21 mouse cellular contexts compared by ENCODE assay signal in genomic region chr7:116915797-116916196, GRCm38 (mm10).
"Had no signal": no experiment of that assay in that cellular context is flagged by ENCODE, and none has a peak within 500 bp of the region (broad histone marks: within the 10 kb centered on the region; RNA-seq: fewer than 3 reads in every experiment).

No protein-coding gene starts in this region.

- H3K9me3 ChIP-seq: lung, embryonic 15.5 days; midbrain, embryonic 10.5 days; midbrain, embryonic 13.5 days; neural tube, embryonic 13.5 days; stomach, embryonic 15.5 days had no signal

- H3K4me3 ChIP-seq: layer of hippocampus, adult 2 months; left cerebral cortex, adult 2 months; lung, embryonic 15.5 days; megakaryocyte, embryonic 14.5 days; midbrain, embryonic 10.5 days; midbrain, embryonic 13.5 days; myocyte; neural tube, embryonic 13.5 days; stomach, embryonic 15.5 days had no signal

- H3K36me3 ChIP-seq: lung, embryonic 15.5 days; midbrain, embryonic 10.5 days; midbrain, embryonic 13.5 days; neural tube, embryonic 13.5 days; stomach, embryonic 15.5 days had no signal

- ATAC-seq: midbrain, embryonic 13.5 days; midbrain, embryonic 16.5 days had no signal

- H3K9ac ChIP-seq: liver, embryonic 14.5 days; lung, embryonic 15.5 days; midbrain, embryonic 13.5 days; neural tube, embryonic 13.5 days; stomach, embryonic 15.5 days had no signal

- H3K4me2 ChIP-seq: lung, embryonic 15.5 days; midbrain, embryonic 13.5 days; neural tube, embryonic 13.5 days; stomach, embryonic 15.5 days had no signal

- DNase-seq: kidney, adult 9 months; kidney, postnatal 25 days; layer of hippocampus, postnatal 36 days; lung, adult 18-20 months; lung, postnatal 10 days; lung, postnatal 36 days; right cerebral cortex, postnatal 25 days; spleen, adult 18-20 months; thymus, adult 18-20 months; thymus, postnatal 36 days had no signal

- H3K27ac ChIP-seq: layer of hippocampus, adult 2 months; left cerebral cortex, adult 2 months; liver, embryonic 14.5 days; lung, embryonic 15.5 days; midbrain, embryonic 10.5 days; midbrain, embryonic 13.5 days; neural tube, embryonic 13.5 days; stomach, embryonic 15.5 days had no signal

- H3K4me1 ChIP-seq: lung, embryonic 15.5 days; megakaryocyte, embryonic 14.5 days; midbrain, embryonic 13.5 days; neural tube, embryonic 13.5 days; stomach, embryonic 15.5 days had no signal

- H3K27me3 ChIP-seq: lung, embryonic 15.5 days; megakaryocyte, embryonic 14.5 days; midbrain, embryonic 13.5 days; neural tube, embryonic 13.5 days; stomach, embryonic 15.5 days had no signal
